Mouse (Mus musculus): ENCODE measurements at regions not wholly inside any gene's neighbourhood (a gene's known extent, or its start where the extent isn't known, plus 50 kb on each side); places are given as distances from the start of the nearest gene placed in this dataset.

DNA sequence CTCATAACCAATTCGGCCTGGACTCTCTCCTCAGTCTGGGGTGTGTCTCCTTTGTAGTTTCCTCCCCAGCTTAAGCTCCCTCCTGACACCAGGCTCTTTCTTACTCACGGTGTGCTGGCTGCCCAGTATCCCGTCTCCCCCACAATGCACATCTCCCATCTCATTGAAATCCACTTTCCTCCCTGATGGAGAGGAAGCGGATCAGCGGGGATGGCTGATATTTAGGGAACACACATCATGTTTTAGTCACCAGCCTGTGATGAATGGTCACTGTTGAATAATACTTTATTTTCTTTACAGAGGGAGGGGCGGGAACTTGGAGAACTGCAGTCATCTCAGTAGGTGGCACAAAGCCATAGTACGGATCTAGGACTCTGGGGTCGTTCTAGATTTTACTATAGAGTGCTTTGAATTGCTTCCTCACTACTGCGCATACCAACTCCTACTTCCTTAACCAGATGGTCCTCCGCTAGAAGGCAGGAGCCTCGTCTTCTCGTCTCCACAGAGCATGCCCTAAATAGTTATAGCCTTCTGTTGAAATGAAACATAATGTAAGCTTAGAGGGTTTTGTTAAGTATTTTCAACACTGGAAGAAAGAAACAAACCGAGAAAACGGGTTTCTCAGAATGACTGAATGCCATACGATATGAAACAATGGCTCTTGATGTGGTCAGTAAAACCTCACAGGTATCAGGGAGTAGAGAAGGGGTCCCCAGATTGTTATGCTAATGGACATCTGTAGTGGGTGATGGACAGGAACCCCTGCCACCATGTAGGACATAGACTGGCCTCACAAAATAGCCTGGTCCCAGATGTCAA, 139.2 kb upstream of the Rap1b start:
- Histone ChIP-seq H3K4me1 (replicated peaks) (no peaks in the 10 kb centered on the region), H3K4me2 (replicated peaks) (no peak overlapping the region), H3K9ac (no peak overlapping the region), H3K27me3 (replicated peaks) (no peaks in the 10 kb centered on the region), H3K9me3 (no peaks in the 10 kb centered on the region), H3K36me3 (no peaks in the 10 kb centered on the region), H3K27ac (no peak overlapping the region), H3K4me3 (replicated peaks) (no peak overlapping the region)
- 82% methylated on average over 15 of the region's 15 CpGs for WGBS
- ATAC-seq: no peak

DNA sequence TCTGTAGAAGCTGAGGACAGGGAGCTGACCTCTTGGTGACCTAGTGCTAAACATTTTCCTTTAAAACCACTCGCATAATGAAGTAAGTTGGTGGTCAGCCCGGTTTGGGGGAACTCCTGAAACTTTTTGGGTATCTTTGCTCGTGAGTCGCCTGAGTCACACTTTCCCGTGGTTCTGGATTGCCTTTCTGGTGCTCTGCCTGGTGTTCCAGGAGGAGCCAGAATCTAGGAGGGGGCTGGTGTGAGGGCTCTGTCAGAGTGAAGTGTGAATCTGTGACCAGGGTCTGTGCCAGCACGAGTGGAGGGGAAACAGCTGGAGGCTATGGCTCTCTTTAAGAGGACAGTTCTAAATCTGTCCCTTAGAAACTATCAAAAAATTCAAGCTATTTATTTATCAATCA, 141.8 kb upstream of the Rap1b start:
- Histone ChIP-seq H3K4me1 (replicated peaks) (no peaks in the 10 kb centered on the region), H3K27ac (no peak overlapping the region), H3K36me3 (no peaks in the 10 kb centered on the region), H3K4me2 (replicated peaks) (no peak overlapping the region), H3K27me3 (replicated peaks) (no peaks in the 10 kb centered on the region), H3K9ac (no peak overlapping the region), H3K4me3 (replicated peaks) (no peak overlapping the region), H3K9me3 (no peaks in the 10 kb centered on the region)
- 55% methylated on average over 6 of the region's 6 CpGs for WGBS
- ATAC-seq: no peak

DNA sequence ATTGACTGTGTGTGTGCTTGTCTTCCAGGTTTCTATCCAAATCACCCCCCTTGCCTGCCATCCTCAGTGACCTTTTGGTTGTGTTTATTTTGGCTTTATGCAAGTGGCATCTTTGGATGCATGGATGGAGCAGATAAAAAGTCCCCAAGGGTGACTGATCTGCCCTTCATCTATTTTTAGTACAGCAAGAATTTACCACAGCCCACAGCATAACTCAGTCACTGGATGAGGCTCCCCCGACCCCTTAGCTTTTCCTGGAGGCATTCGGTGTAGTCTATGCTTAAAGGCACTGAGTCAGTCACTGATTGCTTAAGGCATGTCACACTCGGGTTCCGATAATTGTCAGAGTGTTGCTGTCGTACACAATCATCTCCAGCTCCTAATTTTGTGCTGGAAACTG, 142.2 kb upstream of the Rap1b start:
- WGBS: 76% methylated on average over 5 of the region's 5 CpGs
- Histone ChIP-seq H3K9ac (no peak overlapping the region), H3K27ac (no peak overlapping the region), H3K9me3 (no peaks in the 10 kb centered on the region), H3K36me3 (no peaks in the 10 kb centered on the region), H3K4me1 (replicated peaks) (no peaks in the 10 kb centered on the region), H3K27me3 (replicated peaks) (no peaks in the 10 kb centered on the region), H3K4me3 (replicated peaks) (no peak overlapping the region), H3K4me2 (replicated peaks) (no peak overlapping the region)
- no peak for ATAC-seq

DNA sequence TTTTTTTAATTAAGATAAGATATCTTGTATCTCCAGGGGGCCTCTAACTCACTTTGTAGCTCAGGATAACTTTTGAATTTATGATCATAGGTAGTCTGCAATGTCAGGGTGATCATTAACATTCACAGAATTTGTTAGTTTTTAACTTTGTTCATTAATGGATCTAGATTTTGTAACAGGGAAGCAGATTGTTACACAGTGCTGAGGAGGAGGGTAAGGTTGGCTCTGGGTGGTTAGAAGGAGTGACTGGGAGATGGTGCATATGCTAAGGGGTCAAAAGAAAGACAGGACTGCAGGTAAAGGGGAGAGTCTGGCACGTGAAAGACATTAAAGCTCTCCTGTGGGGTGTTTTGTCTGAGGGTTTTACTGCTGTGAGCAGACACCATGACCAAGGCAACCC, 145.3 kb upstream of the Rap1b start:
- ATAC-seq: no peak
- WGBS: 80% methylated on average over 1 of the region's 1 CpGs
- no peak overlapping the region for H3K4me2 ChIP-seq (replicated peaks)
- H3K27ac ChIP-seq: no peak overlapping the region
- H3K4me1 ChIP-seq (replicated peaks): no peaks in the 10 kb centered on the region
- H3K9me3 ChIP-seq: no peaks in the 10 kb centered on the region
- H3K36me3 ChIP-seq: no peaks in the 10 kb centered on the region
- no peak overlapping the region for H3K4me3 ChIP-seq (replicated peaks)
- no peaks in the 10 kb centered on the region for H3K27me3 ChIP-seq (replicated peaks)
- H3K9ac ChIP-seq: no peak overlapping the region

DNA sequence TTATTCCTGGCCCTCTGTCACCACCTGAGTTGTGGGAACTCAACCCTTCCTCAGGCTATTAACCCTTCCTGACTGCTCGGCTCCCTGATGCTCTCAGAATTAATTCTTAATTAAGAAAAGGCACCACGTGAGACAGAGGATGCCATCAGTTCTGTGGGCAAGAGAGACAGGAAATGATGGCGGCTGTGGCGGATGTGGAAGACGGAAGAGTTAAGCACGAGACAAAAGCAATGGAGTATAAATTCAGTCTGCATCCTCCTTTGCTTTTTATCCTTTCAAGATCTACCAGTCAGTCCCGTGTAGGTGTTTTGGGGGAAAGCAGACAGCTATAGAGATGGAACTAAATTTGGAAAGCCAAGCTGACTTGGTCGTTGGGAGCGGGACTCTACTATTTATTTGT, 146.5 kb upstream of the Rap1b start:
- no peak for ATAC-seq

DNA sequence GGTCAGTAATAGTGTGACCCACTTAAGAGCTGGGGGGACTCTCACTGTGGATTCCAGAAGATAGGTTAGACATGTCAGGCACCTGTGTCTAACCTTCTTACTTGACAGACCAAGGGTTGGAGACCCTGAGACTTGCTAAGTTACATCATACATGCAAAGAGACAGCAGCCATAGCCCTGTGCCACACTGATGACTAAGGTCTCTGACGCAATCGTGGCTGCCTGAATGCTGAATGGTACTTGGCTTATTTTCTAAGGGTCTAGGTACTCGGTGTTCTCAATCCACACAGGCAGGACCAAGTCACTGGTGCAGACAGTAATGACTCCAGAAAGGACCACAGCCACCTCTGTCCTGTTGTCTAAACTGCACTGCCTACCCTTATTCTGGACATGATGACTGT, 147.8 kb upstream of the Mdm1 start:
- no peak overlapping the region for H3K4me2 ChIP-seq (replicated peaks)
- WGBS: 94% methylated on average over 3 of the region's 3 CpGs
- no peaks in the 10 kb centered on the region for H3K27me3 ChIP-seq (replicated peaks)
- no peak for ATAC-seq
- no peak overlapping the region for H3K4me3 ChIP-seq (replicated peaks)
- H3K36me3 ChIP-seq: no peaks in the 10 kb centered on the region
- no peaks in the 10 kb centered on the region for H3K9me3 ChIP-seq
- no peaks in the 10 kb centered on the region for H3K4me1 ChIP-seq (replicated peaks)
- no peak overlapping the region for H3K9ac ChIP-seq
- H3K27ac ChIP-seq: no peak overlapping the region

More for the DNA sequence above, 146.5 kb upstream of the Rap1b start:
- WGBS: 86% methylated on average over 9 of the region's 9 CpGs
- no peaks in the 10 kb centered on the region for H3K4me1 ChIP-seq (replicated peaks)
- no peak overlapping the region for H3K4me3 ChIP-seq (replicated peaks)
- no peak overlapping the region for H3K9ac ChIP-seq
- no peaks in the 10 kb centered on the region for H3K27me3 ChIP-seq (replicated peaks)
- no peak overlapping the region for H3K4me2 ChIP-seq (replicated peaks)
- no peaks in the 10 kb centered on the region for H3K36me3 ChIP-seq
- H3K27ac ChIP-seq: no peak overlapping the region
- no peaks in the 10 kb centered on the region for H3K9me3 ChIP-seq

DNA sequence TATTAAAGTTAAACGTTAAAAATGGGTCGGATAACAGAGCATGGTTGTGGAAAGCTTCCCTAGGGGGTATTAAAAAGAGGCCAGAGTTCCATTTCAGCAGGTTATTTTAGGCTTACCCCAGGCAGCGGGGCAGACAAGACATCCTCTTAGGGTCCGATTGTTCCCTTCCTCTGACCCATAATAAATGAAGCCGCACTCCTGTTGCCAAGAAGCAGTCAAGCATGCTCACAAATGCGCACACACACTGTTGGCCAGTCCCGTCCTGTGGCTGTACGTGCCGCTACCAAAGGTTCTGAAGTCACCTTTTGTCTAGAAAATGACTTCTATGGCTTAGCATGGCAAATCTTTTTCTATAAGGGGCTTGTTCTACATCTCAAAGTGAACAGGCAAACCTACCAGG, 146.8 kb upstream of the Mdm1 start:
- 79% methylated on average over 9 of the region's 9 CpGs for WGBS
- ATAC-seq: no peak
- Histone ChIP-seq H3K4me2 (replicated peaks) (no peak overlapping the region), H3K4me3 (replicated peaks) (no peak overlapping the region), H3K9me3 (no peaks in the 10 kb centered on the region), H3K27ac (no peak overlapping the region), H3K27me3 (replicated peaks) (no peaks in the 10 kb centered on the region), H3K9ac (no peak overlapping the region), H3K4me1 (replicated peaks) (no peaks in the 10 kb centered on the region), H3K36me3 (no peaks in the 10 kb centered on the region)

GRCm38 (mm10) chr10:117997796-117998195, 143.8 kb upstream of the Mdm1 start:
- 73% methylated on average over 5 of the region's 5 CpGs for WGBS

DNA sequence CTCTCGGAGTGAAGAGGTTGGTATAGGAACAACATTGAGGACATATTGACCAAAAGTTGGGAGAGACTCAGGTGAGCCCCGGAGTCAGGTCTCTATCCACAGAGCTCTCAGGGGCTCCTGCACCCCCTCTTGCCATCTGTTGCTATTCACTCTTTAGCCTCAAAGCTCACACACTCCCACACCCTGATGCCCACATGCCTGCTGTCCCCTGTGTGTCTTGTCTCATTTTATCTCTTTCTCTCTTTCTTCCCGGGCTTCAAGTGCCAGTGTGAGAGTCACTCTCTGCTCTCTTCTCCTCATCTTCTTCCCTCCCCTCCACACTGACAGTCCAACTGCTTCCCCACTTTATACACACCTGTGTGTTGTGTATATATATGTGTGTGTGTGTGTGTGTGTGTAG, 141.0 kb upstream of the Mdm1 start:
- 83% methylated on average over 3 of the region's 3 CpGs for WGBS
- H3K27me3 ChIP-seq (replicated peaks): no peaks in the 10 kb centered on the region
- no peaks in the 10 kb centered on the region for H3K36me3 ChIP-seq
- H3K27ac ChIP-seq: no peak overlapping the region
- H3K4me1 ChIP-seq (replicated peaks): no peaks in the 10 kb centered on the region
- no peaks in the 10 kb centered on the region for H3K9me3 ChIP-seq
- no peak overlapping the region for H3K4me2 ChIP-seq (replicated peaks)
- ATAC-seq: no peak
- no peak overlapping the region for H3K4me3 ChIP-seq (replicated peaks)
- H3K9ac ChIP-seq: no peak overlapping the region

More at GRCm38 (mm10) chr10:117997796-117998195, 143.8 kb upstream of the Mdm1 start:
- Histone ChIP-seq H3K36me3 (no peaks in the 10 kb centered on the region), H3K27me3 (replicated peaks) (no peaks in the 10 kb centered on the region), H3K4me2 (replicated peaks) (no peak overlapping the region), H3K4me1 (replicated peaks) (no peaks in the 10 kb centered on the region), H3K9me3 (no peaks in the 10 kb centered on the region), H3K9ac (no peak overlapping the region), H3K4me3 (replicated peaks) (no peak overlapping the region), H3K27ac (no peak overlapping the region)
- no peak for ATAC-seq

DNA sequence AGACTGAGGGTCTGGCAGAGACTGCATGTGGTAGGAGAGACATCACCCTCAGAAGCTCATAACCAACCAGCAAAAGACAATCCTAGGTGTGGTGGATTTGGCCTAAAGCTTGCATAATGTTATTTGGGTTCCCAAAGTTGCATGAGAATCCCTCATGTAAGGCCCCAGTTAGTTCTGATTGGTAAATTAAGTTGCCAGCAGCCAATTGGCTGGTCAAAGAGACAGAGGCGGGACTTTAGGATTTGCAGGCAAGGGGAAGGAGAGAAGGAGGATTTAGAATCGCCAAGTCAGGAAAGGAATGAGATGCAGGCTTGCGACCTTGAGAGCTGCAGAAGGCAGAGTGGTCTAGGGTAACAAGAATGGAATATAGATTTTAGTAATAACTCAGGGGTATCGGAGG, 140.1 kb upstream of the Mdm1 start:
- H3K9ac ChIP-seq: no peak overlapping the region
- no peak for ATAC-seq
- WGBS: 57% methylated on average over 4 of the region's 4 CpGs
- no peaks in the 10 kb centered on the region for H3K36me3 ChIP-seq
- no peaks in the 10 kb centered on the region for H3K4me1 ChIP-seq (replicated peaks)
- H3K4me3 ChIP-seq (replicated peaks): no peak overlapping the region
- H3K27ac ChIP-seq: no peak overlapping the region
- no peaks in the 10 kb centered on the region for H3K27me3 ChIP-seq (replicated peaks)
- no peaks in the 10 kb centered on the region for H3K9me3 ChIP-seq
- no peak overlapping the region for H3K4me2 ChIP-seq (replicated peaks)

DNA sequence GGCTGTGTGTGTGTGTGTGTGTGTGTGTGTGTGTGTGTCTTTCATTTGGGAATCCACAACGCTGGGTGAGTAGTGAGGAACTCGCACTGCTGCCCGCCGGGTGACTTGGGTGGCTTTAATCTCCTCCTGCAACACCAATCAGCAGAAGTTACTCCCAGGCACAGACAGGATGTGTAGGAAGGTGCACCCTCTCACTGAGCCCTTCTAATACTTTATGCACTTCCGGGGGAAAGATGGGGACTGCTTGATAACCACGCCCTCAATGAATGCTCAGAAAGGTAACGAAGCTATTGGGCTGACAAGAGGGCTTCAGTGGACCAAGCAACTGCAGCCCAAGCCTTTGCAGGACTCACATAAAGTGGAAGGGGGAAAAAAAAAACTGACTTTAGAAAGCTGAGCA, 139.6 kb upstream of the Mdm1 start:
- Histone ChIP-seq H3K36me3 (no peaks in the 10 kb centered on the region), H3K27me3 (replicated peaks) (no peaks in the 10 kb centered on the region), H3K9me3 (no peaks in the 10 kb centered on the region), H3K27ac (no peak overlapping the region), H3K4me3 (replicated peaks) (no peak overlapping the region), H3K4me1 (replicated peaks) (no peaks in the 10 kb centered on the region), H3K9ac (no peak overlapping the region), H3K4me2 (replicated peaks) (no peak overlapping the region)
- no peak for ATAC-seq
- WGBS: 72% methylated on average over 7 of the region's 7 CpGs

- Histone ChIP-seq H3K9ac (no peak overlapping the region), H3K4me2 (replicated peaks) (no peak overlapping the region), H3K4me3 (replicated peaks) (no peak overlapping the region), H3K9me3 (no peaks in the 10 kb centered on the region), H3K27me3 (replicated peaks) (no peaks in the 10 kb centered on the region), H3K27ac (no peak overlapping the region), H3K4me1 (replicated peaks) (no peaks in the 10 kb centered on the region), H3K36me3 (no peaks in the 10 kb centered on the region)
- 91% methylated on average over 4 of the region's 4 CpGs for WGBS
- ATAC-seq: no peak
Measured at GRCm38 (mm10) chr10:118002559-118002958, 139.1 kb upstream of the Mdm1 start.

GRCm38 (mm10) chr10:118003179-118003578, 138.4 kb upstream of the Mdm1 start:
- no peak for ATAC-seq
- WGBS: 66% methylated on average over 10 of the region's 10 CpGs
- H3K36me3 ChIP-seq: no peaks in the 10 kb centered on the region

More at GRCm38 (mm10) chr10:118003179-118003578, 138.4 kb upstream of the Mdm1 start:
- Histone ChIP-seq H3K4me1 (replicated peaks) (no peaks in the 10 kb centered on the region), H3K27ac (no peak overlapping the region), H3K27me3 (replicated peaks) (no peaks in the 10 kb centered on the region), H3K9me3 (no peaks in the 10 kb centered on the region), H3K4me2 (replicated peaks) (no peak overlapping the region), H3K4me3 (replicated peaks) (no peak overlapping the region), H3K9ac (no peak overlapping the region)

Measured in intestine, embryonic 15.5 days (tissue).